Mouse (Mus musculus): ENCODE results near the gene Osbpl7. TPM values are rescaled to one million over a fixed set of nuclear protein-coding genes. Genes with fewer than 3 reads are reported as not detected.

Osbpl7 gene
- polyA plus RNA-seq (2014; fragmentation: Illumina TruSeq; extraction: RNeasy Lipid Tissue Mini Kit (QIAGEN cat#74804)): not detected

DNA sequence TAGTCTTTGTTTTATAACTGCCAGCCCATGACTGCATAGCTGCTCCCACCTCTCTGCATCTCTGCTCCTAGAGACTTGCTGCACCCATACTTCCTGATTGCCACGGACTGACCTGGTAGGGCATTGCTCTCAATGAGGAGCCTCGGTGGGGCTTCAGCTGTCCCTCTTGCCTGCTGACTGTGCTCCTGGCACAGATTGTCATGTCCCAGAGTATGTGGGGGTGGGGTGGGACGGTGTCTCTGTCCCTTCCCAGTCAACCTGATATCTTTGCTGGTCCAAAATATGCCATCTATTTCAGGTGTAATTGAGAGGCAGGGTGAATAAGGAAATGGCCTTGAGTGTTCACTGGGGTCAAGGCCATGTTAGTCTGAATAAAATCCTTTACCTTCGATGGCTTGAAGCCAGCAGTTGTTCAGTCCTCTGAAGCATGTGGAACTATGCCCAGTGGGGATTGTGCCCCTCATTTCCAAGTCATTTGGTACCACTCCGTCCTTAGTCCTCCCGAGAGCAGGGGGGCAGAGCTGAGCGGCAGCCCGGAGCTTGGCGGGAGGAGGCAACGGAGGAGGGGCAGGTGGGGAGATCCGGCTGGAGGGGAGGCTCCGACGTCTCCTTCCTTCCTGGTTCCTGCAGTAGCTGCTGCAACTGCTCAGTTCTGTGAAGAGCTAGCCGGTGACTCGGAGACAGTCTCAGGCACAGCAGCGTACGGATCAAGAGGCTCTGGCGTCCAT lies at the start of gene Osbpl7:
Osbpl7 (plus strand) TSS at position 413 of the 728 bp plus-strand sequence.

DNA sequence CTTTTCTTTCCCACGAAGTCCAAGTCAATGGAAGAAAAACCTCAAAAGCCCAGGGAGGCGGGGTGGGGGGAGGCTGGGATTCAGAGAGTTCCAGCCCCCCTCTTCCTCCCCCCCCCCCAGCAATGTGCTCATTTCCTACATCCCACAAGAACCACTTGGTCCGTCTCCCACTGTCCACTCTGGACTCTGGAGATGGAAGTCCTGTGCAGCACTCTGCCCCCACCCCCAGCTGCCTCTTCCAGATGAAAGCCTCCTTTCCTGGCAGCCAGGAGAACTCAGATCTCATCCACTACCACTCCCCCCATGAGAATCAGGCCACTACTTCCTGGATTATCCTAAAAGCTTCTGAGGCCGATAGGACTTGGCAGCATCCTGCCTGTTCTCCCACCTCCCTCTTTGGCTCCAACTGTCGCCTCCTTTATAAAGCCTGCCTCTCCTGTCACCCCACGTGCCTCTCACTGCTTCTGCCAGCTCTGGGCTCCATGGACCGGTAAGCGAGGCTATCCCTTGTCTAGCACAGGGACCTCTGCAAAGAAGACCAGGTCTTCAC lies 37.2 kb upstream of the Osbpl7 start, which contains the start of gene Sp6:
Sp6 (plus strand) TSS at position 274 of the 550 bp plus-strand sequence.

DNA sequence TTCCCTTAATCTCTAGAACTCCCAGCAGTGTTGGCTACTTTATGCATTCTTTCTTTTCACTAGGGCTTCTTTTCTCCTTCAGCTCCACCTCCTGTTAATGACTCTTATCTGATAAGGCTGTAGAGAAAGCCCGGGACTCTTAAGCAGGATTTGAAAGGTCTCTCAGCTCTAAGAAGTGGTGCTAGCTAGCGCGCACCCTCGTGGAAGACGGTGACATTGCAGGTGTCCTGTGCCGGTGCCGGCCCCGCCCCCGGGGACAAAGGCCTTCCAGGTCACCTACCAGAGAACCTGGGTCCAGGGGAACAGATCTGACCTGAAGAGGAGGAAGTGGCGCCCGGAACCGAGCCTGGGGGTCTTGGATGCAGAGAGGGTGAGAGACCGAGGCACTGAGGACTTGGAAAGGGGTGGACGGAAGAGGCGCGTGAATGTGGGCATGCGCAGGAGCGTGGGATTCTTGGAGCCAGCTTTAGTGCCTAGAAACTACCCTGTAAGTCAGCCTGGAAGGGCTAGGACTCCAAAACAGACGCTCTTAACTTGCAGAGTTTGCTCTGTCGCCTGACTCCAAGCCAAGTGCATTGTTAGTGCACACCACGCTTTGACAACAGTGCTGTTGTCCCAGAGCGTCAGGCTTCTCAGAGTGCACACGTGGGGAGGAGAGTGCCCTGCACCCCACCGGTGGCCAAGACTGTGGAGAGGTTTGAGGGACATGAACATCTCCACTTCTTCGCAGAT lies 20.6 kb upstream of the Osbpl7 start, which contains the start of gene Scrn2:
Scrn2 (plus strand) TSS at position 253 of the 732 bp plus-strand sequence.

DNA sequence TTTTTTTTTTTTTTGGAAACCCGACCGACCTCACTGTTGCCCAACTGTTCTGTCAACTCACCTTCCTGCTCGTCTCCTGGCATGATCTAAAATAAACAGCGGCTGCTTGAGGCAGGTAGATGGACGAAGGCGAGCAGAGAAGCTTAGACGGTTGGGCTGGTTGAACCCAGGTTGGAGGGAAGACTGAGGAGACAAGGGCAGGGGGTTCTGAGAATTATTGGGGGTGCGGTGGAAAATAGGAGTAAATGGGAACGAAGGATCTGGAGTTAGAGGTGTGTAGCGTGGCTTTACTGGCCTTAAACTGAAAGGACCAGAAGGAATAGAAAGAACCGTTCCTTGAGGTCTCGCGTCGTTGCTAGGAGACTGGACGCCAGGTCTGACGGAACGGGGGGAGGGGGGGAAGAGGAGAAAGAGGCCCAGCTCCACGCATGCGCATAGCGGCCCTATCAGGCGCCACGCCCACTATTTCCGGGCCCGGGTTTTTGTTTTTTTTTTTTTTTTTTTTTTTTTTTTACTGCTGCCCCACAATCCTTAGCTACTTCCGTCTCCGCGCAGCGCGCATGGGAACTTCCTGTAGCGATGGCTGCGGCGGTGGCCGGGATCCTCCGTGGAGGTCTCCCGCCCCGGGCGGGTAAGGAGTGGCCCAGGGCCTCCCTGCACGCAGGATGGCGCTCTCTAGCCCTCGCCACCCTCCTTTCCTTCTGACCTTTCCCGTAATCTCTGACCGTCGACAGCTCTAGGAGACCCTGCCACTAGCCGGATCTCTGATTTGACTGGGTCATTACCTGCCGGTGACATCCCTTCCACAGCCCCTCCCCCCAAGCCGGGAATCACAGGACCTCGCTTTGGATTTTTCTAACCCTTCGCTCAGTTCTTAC lies 9.2 kb upstream of the Osbpl7 start, which contains the start of the genes Lrrc46 and Mrpl10:
Lrrc46 (minus strand) TSS at position 386 of the 878 bp plus-strand sequence.
Mrpl10 (plus strand) TSS at position 539 of the 878 bp plus-strand sequence.

DNA sequence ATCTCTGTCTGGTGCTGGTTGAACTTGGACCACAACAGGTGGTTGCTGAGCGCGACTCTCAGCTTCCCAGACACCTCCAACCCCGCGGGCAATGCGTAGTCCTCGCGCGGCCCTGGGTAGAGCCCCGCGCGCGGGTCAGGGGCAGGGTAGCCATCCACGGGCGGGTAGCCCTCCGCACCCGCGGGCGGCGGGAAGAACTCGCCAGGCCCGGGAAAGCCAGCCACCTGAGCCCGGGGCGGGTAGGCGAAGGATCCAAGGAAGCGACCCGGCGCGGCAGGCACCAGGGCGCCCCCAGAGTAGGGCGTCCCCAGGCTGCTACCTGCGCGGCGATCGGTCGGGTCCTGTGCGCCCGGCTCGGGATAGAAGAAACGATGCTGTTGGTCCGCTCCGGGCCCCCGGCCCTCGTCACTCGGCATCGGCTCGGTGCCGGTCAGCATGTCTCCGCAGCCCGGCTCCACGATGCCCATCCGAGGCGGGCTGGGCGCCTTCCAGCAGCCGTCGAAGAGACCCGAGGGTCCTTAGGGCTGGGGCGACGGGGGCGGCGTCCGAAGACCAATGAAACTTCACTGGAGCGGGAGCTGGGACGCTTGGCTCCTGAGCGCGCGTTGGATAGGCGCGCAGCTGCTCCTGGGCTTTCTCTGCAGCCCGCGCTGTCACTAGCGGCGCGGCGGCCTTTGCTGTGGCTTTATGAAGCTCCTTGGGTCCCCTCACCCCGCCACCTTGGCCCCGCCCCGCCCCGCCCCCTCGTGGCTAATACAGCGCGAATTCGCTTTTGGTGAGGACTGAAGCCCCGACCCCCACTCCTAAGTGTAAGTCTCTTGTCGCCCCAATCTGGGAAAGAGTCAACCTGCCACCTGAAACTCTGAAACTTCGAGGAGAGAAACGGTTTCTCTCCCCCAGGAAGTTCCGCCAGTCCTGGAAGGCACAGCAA lies 64.5 kb downstream of the Osbpl7 start, which contains the start of gene Tbx21:
Tbx21 (minus strand) TSS at position 661 of the 931 bp plus-strand sequence.

Other genes with a start within 250 kb of the Osbpl7 start
- gene Nfe2l1, start 220.7 kb upstream of the Osbpl7 start, polyA plus RNA-seq (2014; fragmentation: Illumina TruSeq; extraction: RNeasy Lipid Tissue Mini Kit (QIAGEN cat#74804)): 89.7 TPM
- gene Copz2, start 200.8 kb upstream of the Osbpl7 start, polyA plus RNA-seq (2014; fragmentation: Illumina TruSeq; extraction: RNeasy Lipid Tissue Mini Kit (QIAGEN cat#74804)): 12.9 TPM
- 18.0 TPM for gene Cdk5rap3, start 134.1 kb upstream of the Osbpl7 start, polyA plus RNA-seq (2014; fragmentation: Illumina TruSeq; extraction: RNeasy Lipid Tissue Mini Kit (QIAGEN cat#74804))
- 1.3 TPM for gene Prr15l, start 122.5 kb upstream of the Osbpl7 start, polyA plus RNA-seq (2014; fragmentation: Illumina TruSeq; extraction: RNeasy Lipid Tissue Mini Kit (QIAGEN cat#74804))
- 9.2 TPM for gene Pnpo, start 106.6 kb upstream of the Osbpl7 start, polyA plus RNA-seq (2014; fragmentation: Illumina TruSeq; extraction: RNeasy Lipid Tissue Mini Kit (QIAGEN cat#74804))
- gene Sp2, start 67.7 kb upstream of the Osbpl7 start, polyA plus RNA-seq (2014; fragmentation: Illumina TruSeq; extraction: RNeasy Lipid Tissue Mini Kit (QIAGEN cat#74804)): 5.3 TPM
- gene Sp6, start 37.2 kb upstream of the Osbpl7 start, polyA plus RNA-seq (2014; fragmentation: Illumina TruSeq; extraction: RNeasy Lipid Tissue Mini Kit (QIAGEN cat#74804)): not detected
- gene Scrn2, start 20.7 kb upstream of the Osbpl7 start, polyA plus RNA-seq (2014; fragmentation: Illumina TruSeq; extraction: RNeasy Lipid Tissue Mini Kit (QIAGEN cat#74804)): not detected
- 0.48 TPM for gene Lrrc46, start 9.2 kb upstream of the Osbpl7 start, polyA plus RNA-seq (2014; fragmentation: Illumina TruSeq; extraction: RNeasy Lipid Tissue Mini Kit (QIAGEN cat#74804))
- 11.5 TPM for gene Mrpl10, start 9.1 kb upstream of the Osbpl7 start, polyA plus RNA-seq (2014; fragmentation: Illumina TruSeq; extraction: RNeasy Lipid Tissue Mini Kit (QIAGEN cat#74804))
- gene Tbx21, start 64.7 kb downstream of the Osbpl7 start, polyA plus RNA-seq (2014; fragmentation: Illumina TruSeq; extraction: RNeasy Lipid Tissue Mini Kit (QIAGEN cat#74804)): not detected
- not detected for gene Tbkbp1, start 100.9 kb downstream of the Osbpl7 start, polyA plus RNA-seq (2014; fragmentation: Illumina TruSeq; extraction: RNeasy Lipid Tissue Mini Kit (QIAGEN cat#74804))
- gene Kpnb1, start 137.3 kb downstream of the Osbpl7 start, polyA plus RNA-seq (2014; fragmentation: Illumina TruSeq; extraction: RNeasy Lipid Tissue Mini Kit (QIAGEN cat#74804)): 205 TPM
- 136 TPM for gene Npepps, start 230.0 kb downstream of the Osbpl7 start, polyA plus RNA-seq (2014; fragmentation: Illumina TruSeq; extraction: RNeasy Lipid Tissue Mini Kit (QIAGEN cat#74804))